Mouse (Mus musculus) small intestine, adult 2 months (tissue): ENCODE measurements around the gene Rab30. TPM values are rescaled to one million over a fixed set of nuclear protein-coding genes. Genes with fewer than 3 reads are reported as not detected.
"Not testable (repeated sequence)": the region's sequence is repeated elsewhere in the genome, so short reads cannot be mapped to it uniquely, and the experiment has no call there.

Source experiments
- H3K27ac ChIP-seq: fragments of 200-500 bp; 2 replicates; pipeline ENCODE4 v1.5.1; 2012; ENCODE audit warnings: low read depth, low read length, control low read depth, inconsistent platforms; ENCODE audit not compliant: insufficient read depth
- H3K27me3 ChIP-seq: fragments of 200-500 bp; 2 replicates; pipeline ENCODE4 v1.6.1; 2012; ENCODE audit warnings: mild to moderate bottlenecking, moderate library complexity, low read length, inconsistent platforms; ENCODE audit not compliant: control insufficient read depth, insufficient read depth
- H3K36me3 ChIP-seq: fragments of 200-500 bp; 2 replicates; pipeline ENCODE4 v1.6.1; 2012; ENCODE audit warnings: mild to moderate bottlenecking, low read length, control low read depth, inconsistent platforms; ENCODE audit not compliant: control insufficient read depth, insufficient read depth
- H3K4me1 ChIP-seq: fragments of 200-500 bp; 2 replicates; pipeline ENCODE4 v1.6.1; 2012; ENCODE audit warnings: low read length, inconsistent platforms, mixed read lengths; ENCODE audit not compliant: control insufficient read depth, insufficient read depth, insufficient read length
- H3K4me3 ChIP-seq: fragments of 200-500 bp; 2 replicates; pipeline ENCODE4 v1.5.1; 2012; ENCODE audit warnings: low read depth, mild to moderate bottlenecking, control low read depth, inconsistent platforms, low read length, moderate library complexity
- CTCF ChIP-seq: fragments of 200-500 bp; IDR thresholded peaks from 2 replicates; pipeline ENCODE4 v1.5.1; 2012; ENCODE audit warnings: low read depth, mild to moderate bottlenecking, control low read depth, inconsistent platforms, low read length, moderate library complexity, mixed read lengths; ENCODE audit not compliant: insufficient replicate concordance, insufficient read length; ENCODE audit errors: extremely low read depth
- POLR2A ChIP-seq: fragments of 200-500 bp; IDR thresholded peaks from 2 replicates; pipeline ENCODE4 v1.6.1; 2012; ENCODE audit warnings: low read depth, mild to moderate bottlenecking, control low read depth, inconsistent platforms, low read length, moderate library complexity
- WGBS: fragments of 180-500 bp; shearing (Covaris S2); methylation state at CpG from one replicate; pipeline ENCODE4 v1.1.7; 2018; 5-methylcytosine and 5-hydroxymethylcytosine counted together
- polyA plus RNA-seq: library from polyadenylated mRNA; depleted of rRNA; stranded (reverse); fragments of >200 nt; gene quantifications from 2 replicates; pipeline ENCODE4 v1.2.3, GENCODE M21; 2012

Rab30 gene
- polyA plus RNA-seq, 1 experiment: 6.9 TPM

- H3K27ac ChIP-seq: peak overlapping the region; percentile 34; the same call in 1 of the 2 replicates
- H3K36me3 ChIP-seq: no peaks in the 10 kb centered on the region
- 37% methylated on average over 6 of the region's 6 CpGs for WGBS
- no peaks in the 10 kb centered on the region for H3K27me3 ChIP-seq
- TF ChIP-seq CTCF (no peak), POLR2A (no peak)
- H3K4me3 ChIP-seq: no peak overlapping the region
- H3K4me1 ChIP-seq: peaks cover 5% of the 10 kb centered on the region; the same call in 1 of the 2 replicates
Measured at GRCm38 (mm10) chr7:92743325-92743724, 1.9 kb downstream of the Rab30 start.

- no peaks in the 10 kb centered on the region for H3K27me3 ChIP-seq
- no peaks in the 10 kb centered on the region for H3K36me3 ChIP-seq
- 59% methylated on average over 2 of the region's 2 CpGs for WGBS
- H3K4me1 ChIP-seq: no peaks in the 10 kb centered on the region
- no peak overlapping the region for H3K27ac ChIP-seq
- no peak overlapping the region for H3K4me3 ChIP-seq
- TF ChIP-seq CTCF: no peak
- TF ChIP-seq POLR2A: no peak
Measured at GRCm38 (mm10) chr7:92750395-92750794, 9.0 kb downstream of the Rab30 start.

- Histone ChIP-seq H3K36me3 (no peaks in the 10 kb centered on the region), H3K27ac (peak overlapping the region; percentile 68; the same call in 1 of the 2 replicates), H3K4me1 (peaks cover 6% of the 10 kb centered on the region; the same call in 1 of the 2 replicates), H3K4me3 (no peak overlapping the region), H3K27me3 (no peaks in the 10 kb centered on the region)
- TF ChIP-seq CTCF (no peak), POLR2A (no peak)
- 26% methylated on average over 5 of the region's 5 CpGs for WGBS
Measured at GRCm38 (mm10) chr7:92758067-92758466, 16.7 kb downstream of the Rab30 start.

- H3K27me3 ChIP-seq: no peaks in the 10 kb centered on the region
- H3K27ac ChIP-seq: no peak overlapping the region
- peaks cover 6% of the 10 kb centered on the region; the same call in 1 of the 2 replicates for H3K4me1 ChIP-seq
- no peaks in the 10 kb centered on the region for H3K36me3 ChIP-seq
- no peak overlapping the region for H3K4me3 ChIP-seq
- WGBS: 84% methylated on average over 6 of the region's 6 CpGs
- TF ChIP-seq CTCF (no peak), POLR2A (no peak)
Measured at GRCm38 (mm10) chr7:92760651-92761050, 19.2 kb downstream of the Rab30 start.

- Histone ChIP-seq H3K27me3 (no peaks in the 10 kb centered on the region), H3K27ac (no peak overlapping the region), H3K36me3 (no peaks in the 10 kb centered on the region), H3K4me3 (no peak overlapping the region), H3K4me1 (peaks cover 6% of the 10 kb centered on the region; the same call in 1 of the 2 replicates)
- 83% methylated on average over 9 of the region's 9 CpGs for WGBS
- TF ChIP-seq CTCF (no peak), POLR2A (no peak)
Measured at GRCm38 (mm10) chr7:92761161-92761560, 19.8 kb downstream of the Rab30 start.

GRCm38 (mm10) chr7:92765426-92765825 is 24.0 kb downstream of the Rab30 start:
- Histone ChIP-seq H3K36me3 (no peaks in the 10 kb centered on the region), H3K27me3 (no peaks in the 10 kb centered on the region), H3K27ac (no peak overlapping the region), H3K4me3 (no peak overlapping the region), H3K4me1 (no peaks in the 10 kb centered on the region)
- WGBS: 66% methylated on average over 9 of the region's 9 CpGs
- TF ChIP-seq CTCF: no peak

- WGBS: 55% methylated on average over 9 of the region's 9 CpGs
- Histone ChIP-seq H3K4me1 (no peaks in the 10 kb centered on the region), H3K36me3 (no peaks in the 10 kb centered on the region), H3K27ac (no peak overlapping the region), H3K27me3 (no peaks in the 10 kb centered on the region), H3K4me3 (no peak overlapping the region)
- TF ChIP-seq POLR2A (no peak), CTCF (no peak)
Measured at GRCm38 (mm10) chr7:92766096-92767090, 25.0 kb downstream of the Rab30 start.

- 87% methylated on average over 12 of the region's 12 CpGs for WGBS
- H3K4me3 ChIP-seq, H3K36me3 ChIP-seq: not testable (repeated sequence)
Measured at GRCm38 (mm10) chr7:92768116-92768515, 26.7 kb downstream of the Rab30 start.

More at GRCm38 (mm10) chr7:92768116-92768515, 26.7 kb downstream of the Rab30 start:
- H3K27ac ChIP-seq, H3K27me3 ChIP-seq, H3K4me1 ChIP-seq: not testable (repeated sequence)
